Mouse (Mus musculus) cerebellum, adult 18-20 months (tissue): Measurements from ENCODE around the gene Aloxe3.

ENCODE experiments used
- DNase-seq, 2 experiments: peaks; one replicate each; pipeline ENCODE4 v3.0.0; 2021

The Aloxe3 gene

GRCm38 (mm10) chr11:69109032-69109900, 16.4 kb upstream of the Aloxe3 start:
- DNase-seq: no peak

- peak; percentile 83 to 94 for DNase-seq
Observed at GRCm38 (mm10) chr11:69110319-69111046, 15.2 kb upstream of the Aloxe3 start.

GRCm38 (mm10) chr11:69111051-69111810, 14.5 kb upstream of the Aloxe3 start:
- no peak for DNase-seq

GRCm38 (mm10) chr11:69111865-69112264, 13.8 kb upstream of the Aloxe3 start:
- DNase-seq: no peak

DNA sequence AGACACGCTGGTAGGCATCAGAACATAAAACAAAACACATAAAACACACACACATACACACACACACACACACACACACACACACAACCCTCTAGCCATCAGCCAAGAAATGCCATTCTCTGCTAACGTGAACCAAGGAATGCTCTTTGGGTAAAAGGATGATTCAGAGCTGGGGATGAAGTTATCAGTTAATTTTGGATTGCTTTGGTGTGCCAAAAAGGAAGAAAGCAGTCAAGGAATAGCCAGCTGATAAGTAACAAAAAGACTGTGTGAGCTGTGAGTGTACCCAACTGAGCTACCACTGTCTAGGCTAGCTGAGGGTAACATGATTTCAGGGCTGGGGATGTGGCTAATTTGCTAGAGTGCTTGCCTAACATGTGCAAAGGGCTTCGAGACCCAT, 11.7 kb upstream of the Aloxe3 start:
- no peak for DNase-seq

DNA sequence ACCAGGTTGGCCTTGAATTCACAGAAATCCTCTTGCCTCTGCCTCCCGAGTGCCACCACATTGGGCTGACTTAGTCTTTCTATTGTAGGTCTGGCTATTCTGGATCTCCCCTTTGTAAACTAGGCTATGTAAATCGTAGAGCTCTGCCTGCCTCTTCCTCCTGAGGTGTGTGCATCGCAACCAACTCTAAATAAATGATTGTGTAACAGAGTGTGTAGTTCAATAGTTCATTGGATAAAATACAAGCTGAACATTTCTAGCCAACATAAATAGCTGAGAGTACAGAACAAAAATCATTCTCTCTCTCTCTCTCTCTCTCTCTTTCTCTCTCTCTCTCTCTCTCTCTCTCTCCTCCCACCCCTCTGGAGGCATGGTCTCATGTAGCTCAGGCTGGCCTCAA, 11.1 kb upstream of the Aloxe3 start:
- no peak for DNase-seq

- DNase-seq: peak; percentile 8 to 21
Observed at GRCm38 (mm10) chr11:69116843-69117242, 8.9 kb upstream of the Aloxe3 start.

DNA sequence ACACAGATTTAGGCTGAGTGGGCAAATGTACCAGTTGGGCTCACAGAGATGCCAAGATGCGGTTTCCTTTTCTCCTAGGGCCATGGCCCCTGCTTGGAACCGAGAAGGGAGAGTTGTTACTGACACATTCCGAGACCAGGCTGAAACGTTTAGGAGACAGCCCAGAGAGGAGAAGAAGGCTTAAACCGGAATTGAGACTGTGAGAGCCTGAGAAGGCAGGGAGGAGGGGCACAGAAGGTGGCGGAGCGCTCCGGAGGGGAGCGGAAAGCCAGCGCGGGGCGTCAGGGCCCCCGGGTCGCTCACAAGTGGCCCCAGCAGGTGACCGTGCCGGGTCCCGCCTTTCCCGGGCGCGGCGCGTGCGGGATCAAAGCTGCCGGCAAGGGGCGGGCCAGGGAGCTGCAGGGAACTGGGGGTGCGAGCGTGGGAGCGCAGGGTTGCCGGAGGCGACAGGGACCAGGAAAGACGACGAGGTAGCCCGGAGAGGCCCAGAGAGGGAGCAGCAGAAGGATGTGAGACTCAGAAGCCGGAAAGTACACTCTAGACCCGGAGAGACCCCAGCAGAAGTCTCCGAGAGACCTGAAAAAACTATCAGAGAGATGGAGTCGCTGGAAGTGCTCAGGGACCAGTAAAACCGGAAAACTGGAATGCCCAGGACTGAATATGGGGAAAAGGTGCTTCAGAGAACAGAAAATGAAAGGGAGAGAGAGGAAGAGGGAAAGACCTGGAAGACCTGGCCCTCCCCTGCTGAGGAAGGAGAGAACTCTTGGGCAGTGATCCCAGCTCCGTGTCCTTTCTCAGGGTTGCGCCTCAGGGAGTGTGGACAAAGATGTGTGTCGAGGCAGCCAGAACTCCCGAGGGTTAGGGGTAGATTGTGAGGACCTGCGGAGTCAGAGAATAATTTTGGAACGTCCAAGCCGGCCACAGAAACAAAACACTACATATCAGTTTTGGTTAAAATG, 7.7 kb upstream of the Aloxe3 start:
- peak; percentile 66 to 77 for DNase-seq

DNA sequence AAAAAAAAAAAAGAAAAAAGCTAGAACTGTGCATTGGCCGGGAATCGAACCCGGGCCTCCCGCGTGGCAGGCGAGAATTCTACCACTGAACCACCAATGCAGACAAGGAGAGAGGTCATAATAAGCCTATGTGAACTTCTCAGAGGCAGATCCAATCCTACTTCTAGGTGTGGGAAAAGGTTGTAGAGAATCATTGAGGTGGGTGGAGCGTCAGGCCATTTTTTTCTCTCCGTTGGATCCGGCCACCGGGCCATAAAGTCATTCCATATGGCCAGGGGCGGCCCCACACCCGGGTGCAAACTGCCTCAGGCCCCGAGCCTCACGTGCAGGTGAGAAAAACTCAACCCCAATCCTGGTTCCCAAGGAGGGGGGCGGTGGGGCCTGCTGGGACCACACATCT, 6.9 kb upstream of the Aloxe3 start:
- peak; percentile 87 to 95 for DNase-seq

DNA sequence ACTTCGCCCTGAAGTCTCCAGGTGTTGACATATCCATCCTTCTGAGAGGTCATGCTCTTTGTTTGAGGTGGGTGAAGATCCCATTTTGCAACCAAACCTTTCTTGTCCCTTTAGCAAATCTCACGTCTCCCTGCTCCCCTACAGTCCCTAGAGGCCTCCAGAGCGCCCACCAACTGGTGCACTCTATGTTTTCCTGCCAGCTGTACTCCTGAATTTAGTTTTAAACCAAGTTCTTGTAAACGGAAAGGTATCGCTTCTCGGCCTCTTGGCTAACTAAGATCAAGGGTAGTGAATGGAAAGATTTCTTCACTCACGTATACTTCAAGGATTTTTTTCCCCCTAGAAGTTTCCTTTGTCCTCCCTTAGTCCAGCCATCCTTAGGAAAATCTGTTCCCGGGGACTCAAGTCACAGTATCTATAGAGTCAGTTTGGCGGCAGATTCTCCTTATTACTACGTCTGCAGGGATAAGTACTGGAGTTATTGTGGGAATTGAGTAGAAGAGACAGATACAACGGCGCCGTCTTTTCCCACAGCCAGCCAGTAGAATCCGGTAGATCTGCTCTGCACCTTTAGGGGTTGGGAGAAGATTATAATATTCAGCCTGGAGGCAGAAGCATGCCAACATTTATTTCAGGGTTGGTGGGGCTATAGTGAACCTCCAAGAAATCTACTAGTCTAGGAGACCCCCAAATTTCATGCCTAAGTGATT, 6.1 kb upstream of the Aloxe3 start:
- DNase-seq: peak in 1 of 2 experiments; percentile 14

DNA sequence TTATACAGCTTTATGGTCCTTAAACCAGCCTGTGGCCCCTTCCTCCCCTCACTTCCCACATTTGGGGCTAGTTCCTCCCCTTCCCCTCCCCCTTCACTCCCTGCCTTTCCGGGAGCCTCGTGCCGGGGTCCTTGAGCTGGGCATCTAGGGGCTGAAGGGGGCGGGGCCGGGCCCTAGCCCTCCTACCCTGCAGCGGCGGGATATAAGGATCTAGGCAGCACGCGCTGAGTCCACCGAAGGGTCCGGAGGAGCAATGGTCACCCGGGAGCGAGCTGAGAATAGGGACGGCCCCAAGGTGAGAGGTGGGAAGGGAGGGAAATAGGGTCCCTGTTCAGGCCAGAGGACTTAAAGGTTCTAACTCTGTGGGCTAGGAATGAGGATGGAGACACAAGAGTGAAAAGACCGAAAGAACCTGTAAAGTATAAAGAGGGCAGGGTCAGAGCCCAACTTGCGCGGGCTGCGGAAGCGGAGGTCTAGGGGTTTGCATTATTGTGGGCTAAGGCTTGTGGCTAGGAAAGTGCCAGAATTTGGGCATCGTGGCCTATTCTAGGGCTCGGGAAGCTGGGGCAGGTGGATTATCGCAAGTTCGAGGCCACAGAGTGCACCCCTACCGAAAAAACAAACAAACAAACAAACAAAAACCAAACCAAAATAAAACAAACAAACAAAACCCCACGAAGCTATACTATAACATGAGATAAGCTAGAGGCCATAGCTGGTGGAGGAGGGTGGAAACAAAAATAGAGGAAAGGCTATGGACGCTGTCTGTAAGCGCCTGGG, 5.3 kb upstream of the Aloxe3 start, which contains the start of gene Hes7:
TSS of gene Hes7 (plus strand) at position 184 of the 780 bp plus-strand sequence.
- peak in 1 of 2 experiments; percentile 22 for DNase-seq

- DNase-seq: peak; percentile 40 to 58
Observed at GRCm38 (mm10) chr11:69121001-69121740, 4.5 kb upstream of the Aloxe3 start.

DNA sequence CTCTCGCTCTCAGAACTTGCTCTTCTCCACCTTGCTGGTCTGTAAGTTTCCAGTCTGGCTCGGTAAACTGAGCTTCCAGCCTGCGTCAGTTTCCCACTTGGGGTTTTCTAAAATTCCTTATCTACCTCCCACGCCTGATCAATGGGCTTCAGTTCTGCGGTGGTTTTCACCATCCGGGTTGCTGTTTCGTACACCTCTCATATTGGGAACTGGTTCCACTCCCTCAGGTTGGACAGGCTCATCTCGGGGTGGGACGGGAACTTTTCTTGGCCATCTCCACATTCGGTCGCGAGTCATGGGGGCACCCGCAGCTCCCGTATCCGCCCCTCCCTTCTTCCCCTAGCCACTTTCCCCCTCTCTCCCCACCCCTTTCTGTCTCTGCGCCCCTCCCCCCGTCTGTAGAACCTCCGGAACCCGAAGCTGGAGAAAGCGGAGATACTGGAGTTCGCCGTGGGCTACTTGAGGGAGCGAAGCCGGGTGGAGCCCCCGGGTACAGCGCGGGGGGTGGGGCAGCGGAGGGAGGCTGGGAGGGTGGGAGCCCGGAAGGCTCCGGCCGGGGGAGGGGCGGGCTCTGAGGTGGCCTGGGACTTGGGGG, 3.9 kb upstream of the Aloxe3 start:
- DNase-seq: no peak

DNA sequence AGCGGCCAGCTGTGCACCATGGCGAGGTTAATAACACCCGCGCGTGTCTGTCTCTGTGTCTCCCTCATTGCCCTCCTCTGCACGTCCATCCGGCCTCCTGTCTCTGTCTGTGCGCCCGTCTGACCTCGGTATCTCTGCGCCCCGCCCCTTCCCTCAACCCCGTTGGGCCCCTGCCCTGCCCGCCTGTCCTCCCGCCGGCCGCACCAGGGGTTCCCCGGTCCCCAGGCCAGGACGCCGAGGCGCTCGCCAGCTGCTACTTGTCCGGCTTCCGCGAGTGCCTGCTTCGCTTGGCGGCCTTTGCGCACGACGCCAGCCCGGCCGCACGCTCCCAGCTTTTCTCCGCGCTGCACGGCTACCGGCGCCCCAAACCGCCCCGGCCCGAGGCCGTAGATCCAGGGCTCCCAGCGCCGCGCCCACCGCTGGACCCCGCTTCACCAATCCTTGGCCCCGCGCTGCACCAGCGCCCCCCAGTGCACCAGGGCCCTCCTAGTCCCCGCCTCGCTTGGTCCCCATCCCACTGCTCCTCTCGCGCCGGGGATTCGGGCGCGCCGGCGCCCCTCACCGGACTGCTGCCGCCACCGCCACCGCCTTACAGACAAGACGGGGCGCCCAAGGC, 3.3 kb upstream of the Aloxe3 start, which contains the start of gene 9130213A22Rik:
TSS of gene 9130213A22Rik (minus strand) at position 254 of the 616 bp plus-strand sequence.
- DNase-seq: peak; percentile 82 to 85

DNA sequence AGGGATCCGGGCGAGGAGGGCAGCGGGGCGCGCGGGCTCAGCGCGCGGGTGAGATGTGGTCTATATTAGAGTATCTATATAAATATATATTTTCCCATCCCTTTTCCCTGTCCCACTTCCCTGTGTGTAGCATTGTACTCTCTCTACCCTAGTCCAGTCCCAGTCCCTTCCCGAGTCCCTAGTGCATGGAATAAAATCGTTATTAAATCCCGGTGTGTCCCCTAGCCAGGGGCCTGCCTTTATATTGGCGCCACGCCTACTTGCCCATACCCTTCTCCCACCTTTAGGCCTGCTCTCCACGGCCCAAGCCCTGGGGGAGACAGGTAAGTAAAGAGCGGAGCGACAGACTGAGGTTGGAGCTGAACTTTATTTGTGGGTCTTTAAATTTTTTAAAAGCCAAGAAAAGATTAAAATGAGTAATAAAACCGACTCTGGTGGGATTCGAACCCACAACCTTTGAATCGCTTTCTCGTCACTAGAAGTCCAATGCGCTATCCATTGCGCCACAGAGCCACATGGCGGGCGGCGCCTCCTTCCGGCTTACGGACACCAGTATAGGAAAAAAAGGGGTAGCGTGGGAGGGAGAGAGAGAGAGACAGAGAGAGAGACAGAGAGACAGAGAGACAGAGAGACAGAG, 2.5 kb upstream of the Aloxe3 start:
- DNase-seq: peak; percentile 85 to 92

DNA sequence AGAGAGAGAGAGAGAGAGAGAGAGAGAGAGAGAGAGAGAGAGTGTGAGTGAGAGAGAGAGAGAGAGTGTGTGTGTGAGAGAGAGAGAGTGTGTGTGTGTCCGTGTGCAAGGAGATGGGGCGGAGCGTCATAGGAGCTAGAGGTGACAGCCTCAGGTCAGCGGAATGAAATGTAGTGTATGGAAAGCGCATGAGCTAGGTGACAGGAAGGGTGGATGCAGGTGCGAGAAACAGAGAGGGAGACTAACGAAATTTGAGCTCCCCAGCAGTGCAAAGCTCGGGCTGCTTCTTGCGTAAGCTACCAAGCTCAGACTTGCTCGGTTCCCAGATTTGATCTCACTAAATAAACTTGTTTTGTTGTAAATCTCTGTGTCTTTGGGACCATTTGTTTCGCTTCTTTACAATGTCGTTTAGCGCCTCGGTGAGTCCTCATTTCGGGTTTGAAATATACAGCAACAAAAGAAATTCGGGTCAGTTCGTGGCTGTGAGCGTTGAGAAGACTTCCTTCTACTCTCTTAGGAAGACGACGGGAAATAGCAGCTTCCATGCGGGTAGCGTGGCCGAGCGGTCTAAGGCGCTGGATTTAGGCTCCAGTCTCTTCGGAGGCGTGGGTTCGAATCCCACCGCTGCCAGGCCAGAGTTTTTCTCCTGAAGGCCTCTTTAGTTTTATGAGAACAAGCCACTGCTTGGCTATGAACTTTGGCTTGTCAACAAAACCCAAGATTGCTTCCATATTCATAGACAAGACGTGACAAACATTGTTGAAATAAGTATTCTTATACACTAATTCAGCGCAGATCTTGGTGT, 1.8 kb upstream of the Aloxe3 start:
- peak; percentile 81 to 91 for DNase-seq

DNA sequence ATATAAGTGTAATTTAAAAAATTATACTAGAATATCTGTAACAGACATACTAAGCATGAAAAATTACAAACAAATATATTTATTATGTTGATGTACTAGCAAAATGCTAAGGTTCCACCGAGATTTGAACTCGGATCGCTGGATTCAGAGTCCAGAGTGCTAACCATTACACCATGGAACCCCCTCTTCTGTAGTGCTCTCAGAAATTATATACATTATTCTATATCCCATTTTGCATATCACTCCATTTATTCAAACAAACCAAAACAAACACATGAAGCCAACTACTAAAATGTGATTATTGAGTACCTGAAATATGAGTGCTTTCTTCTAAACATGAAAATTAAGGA, 1.2 kb upstream of the Aloxe3 start:
- DNase-seq: peak; percentile 61 to 75
